In the genomic region with DNA sequence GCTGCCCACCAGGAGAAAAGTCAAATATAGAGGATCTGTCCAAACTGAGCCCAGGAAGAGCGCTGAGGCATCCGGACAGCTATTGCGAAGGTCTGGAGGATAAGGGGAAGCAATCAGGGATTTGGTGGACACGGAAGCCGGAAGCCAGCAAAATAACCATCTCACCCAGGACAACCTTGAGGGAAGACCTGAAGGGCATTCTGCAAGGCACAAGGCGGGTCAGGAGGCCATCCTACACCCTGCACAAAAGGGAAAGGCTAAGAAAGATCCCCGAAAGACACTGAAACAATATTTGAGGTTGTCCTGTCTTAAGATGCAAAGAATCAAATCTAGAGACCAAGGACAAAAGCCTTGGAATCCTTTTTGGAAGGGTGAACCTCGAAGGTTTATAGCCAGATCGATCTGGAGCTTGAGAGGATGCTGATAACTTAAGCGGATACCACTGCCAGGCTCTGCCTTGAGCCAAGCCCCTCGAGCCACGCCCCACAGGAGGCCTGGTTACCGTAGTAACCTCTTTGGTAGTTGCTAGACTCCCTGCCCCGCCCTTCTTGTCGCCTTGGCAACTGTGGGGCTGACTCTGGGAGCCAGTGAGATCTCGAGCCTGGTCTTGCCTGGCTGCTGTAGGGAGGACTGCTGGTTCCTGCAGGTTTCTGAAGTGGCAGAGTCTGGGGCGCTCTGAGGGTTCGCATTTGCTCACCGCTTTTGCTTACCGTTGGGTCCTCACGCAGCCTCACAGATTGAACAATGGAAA, we compare ENCODE assay signal across 8 mouse cellular contexts. TPM values are rescaled to one million over a fixed set of nuclear protein-coding genes. Genes with fewer than 3 reads are reported as not detected.
DNase-seq lines count a peak whose midpoint lies in the region; ATAC-seq and TF ChIP-seq lines count a peak whose summit lies in the region.

No protein-coding gene starts in this region.

- no peak overlapping the region for H3K27ac ChIP-seq in heart, adult 2 months
- H3K27ac ChIP-seq in limb, embryonic 13.5 days: no peak overlapping the region
- H3K27ac ChIP-seq in midbrain, embryonic 16.5 days (ENCODE audit: low read length): peak overlapping the region; percentile 81

- no peaks in the 10 kb centered on the region for H3K4me1 ChIP-seq in heart, adult 2 months (ENCODE audit: control insufficient read depth, insufficient read depth, low read length)
- H3K4me1 ChIP-seq in limb, embryonic 13.5 days: peaks cover 10% of the 10 kb centered on the region
- peaks cover 15% of the 10 kb centered on the region for H3K4me1 ChIP-seq in midbrain, embryonic 16.5 days (ENCODE audit: control insufficient read depth, insufficient read depth, low read length)

- H3K9me3 ChIP-seq in limb, embryonic 13.5 days: no peaks in the 10 kb centered on the region
- no peaks in the 10 kb centered on the region for H3K9me3 ChIP-seq in midbrain, embryonic 16.5 days (replicated peaks; ENCODE audit: control insufficient read depth, low read length, poor library complexity, severe bottlenecking)

- peaks cover 3% of the 10 kb centered on the region for H3K27me3 ChIP-seq in heart, adult 2 months (ENCODE audit: control insufficient read depth, insufficient read depth, low read length)
- 0 out of 2 replicates have a peak, but pooled peaks cover 4% of the 10 kb centered on the region for H3K27me3 ChIP-seq in limb, embryonic 13.5 days
- no peaks in the 10 kb centered on the region for H3K27me3 ChIP-seq in midbrain, embryonic 16.5 days (ENCODE audit: control insufficient read depth, insufficient read depth, low read depth, low read length)

- peak overlapping the region; percentile 66 for H3K4me2 ChIP-seq in limb, embryonic 13.5 days (replicated peaks)
- peak overlapping the region; percentile 77 for H3K4me2 ChIP-seq in midbrain, embryonic 16.5 days (ENCODE audit: low read length)

- H3K9ac ChIP-seq in heart, adult 2 months (ENCODE audit: low read depth, low read length): no peak overlapping the region
- peak overlapping the region; percentile 59 for H3K9ac ChIP-seq in limb, embryonic 13.5 days
- H3K9ac ChIP-seq in midbrain, embryonic 16.5 days (ENCODE audit: low read depth, low read length): peak overlapping the region; percentile 66

- no peaks in the 10 kb centered on the region for H3K36me3 ChIP-seq in heart, adult 2 months (ENCODE audit: control insufficient read depth, insufficient read depth, low read length)
- H3K36me3 ChIP-seq in limb, embryonic 13.5 days: no peaks in the 10 kb centered on the region
- H3K36me3 ChIP-seq in midbrain, embryonic 16.5 days (ENCODE audit: control insufficient read depth, insufficient read depth, low read length): no peaks in the 10 kb centered on the region

- intact Hi-C loops in heart, adult 2 months (cut with DNase I): no loop called here

- ATAC-seq in limb, embryonic 13.5 days (ENCODE audit: low FRiP score, low read depth): peak; percentile 100
- ATAC-seq in midbrain, embryonic 16.5 days: peak; percentile 100

- WGBS in heart, adult 2 months: 32% methylated on average over 21 of the region's 21 CpGs
- 28% methylated on average over 21 of the region's 21 CpGs for WGBS in limb, embryonic 13.5 days
- 19% methylated on average over 21 of the region's 21 CpGs for WGBS in midbrain, embryonic 16.5 days

- peak; percentile 69 for DNase-seq in urinary bladder, postnatal 14 days (ENCODE audit: low spot score)
- DNase-seq in urinary bladder, adult 2 months (ENCODE audit: low spot score): no peak
- peak; percentile 98 for DNase-seq in embryo, embryonic 10 days (ENCODE audit: low spot score)
- peak; percentile 39 to 56 for DNase-seq in heart, adult 2 months
- DNase-seq in kidney, adult 8-10 months: peak; percentile 54 to 56
- peak; percentile 85 for DNase-seq in testis, postnatal 14 days (ENCODE audit: low spot score)

- H3K4me3 ChIP-seq in heart, adult 2 months: peak overlapping the region; percentile 11; the same call in 1 of the 2 replicates
- peak overlapping the region; percentile 38 for H3K4me3 ChIP-seq in limb, embryonic 13.5 days
- peak overlapping the region; percentile 36 for H3K4me3 ChIP-seq in midbrain, embryonic 16.5 days (ENCODE audit: low read depth, low read length)

- no peak for TF ChIP-seq POLR2A in heart, adult 2 months (IDR thresholded peaks at IDR 0.05; ENCODE audit: insufficient read depth, low read depth, low read length)

- TF ChIP-seq EP300 in heart, adult 2 months (IDR thresholded peaks at IDR 0.05; ENCODE audit: insufficient read depth, low read depth, low read length): no peak

- TF ChIP-seq CTCF in heart, adult 2 months (IDR thresholded peaks at IDR 0.05): no peak

- no peaks in the 10 kb centered on the region for H3K79me2 ChIP-seq in heart, adult 2 months (replicated peaks; ENCODE audit: control insufficient read depth, insufficient read depth, low read length)

RNA-seq across cellular contexts. Expression of a gene that starts 13.1 kb away (rescaled TPM):
- polyA plus RNA-seq in urinary bladder, adult 2 months (2012; rRNA removed): 3.3 and 5.0 TPM in 2 replicates
- total RNA-seq in heart, adult 2 months (2021): 1 to 10 TPM; 1.2 to 2.0 TPM
- 1.4 and 1.8 TPM in 2 replicates for polyA plus RNA-seq in heart, adult 2 months (2012; rRNA removed)
- 18.3 and 19.2 TPM in 2 replicates for polyA plus RNA-seq in limb, embryonic 13.5 days (2015; fragmentation: Nextera tagmentation; extraction: Ambion mirVana)
- 514 and 519 TPM in 2 replicates for polyA plus RNA-seq in midbrain, embryonic 16.5 days (2015; fragmentation: Nextera tagmentation; extraction: Ambion mirVana)

RNA-seq across cellular contexts. Expression of a gene that starts 20.2 kb away (rescaled TPM):
- polyA plus RNA-seq in urinary bladder, adult 2 months (2012; rRNA removed): not detected in 2 replicates
- total RNA-seq in heart, adult 2 months (2021): not detected
- polyA plus RNA-seq in heart, adult 2 months (2012; rRNA removed): 0.23 TPM in 1 of 2 replicates, not detected in the other
- not detected in 2 replicates for polyA plus RNA-seq in limb, embryonic 13.5 days (2015; fragmentation: Nextera tagmentation; extraction: Ambion mirVana)
- not detected in 2 replicates for polyA plus RNA-seq in midbrain, embryonic 16.5 days (2015; fragmentation: Nextera tagmentation; extraction: Ambion mirVana)

RNA-seq across cellular contexts. Expression of a gene that starts 45.9 kb away (rescaled TPM):
- 0.03 and 0.07 TPM in 2 replicates for polyA plus RNA-seq in urinary bladder, adult 2 months (2012; rRNA removed)
- not detected for total RNA-seq in heart, adult 2 months (2021)
- 0.82 TPM in 1 of 2 replicates, not detected in the other for polyA plus RNA-seq in heart, adult 2 months (2012; rRNA removed)
- polyA plus RNA-seq in limb, embryonic 13.5 days (2015; fragmentation: Nextera tagmentation; extraction: Ambion mirVana): 0.94 and 1.1 TPM in 2 replicates
- polyA plus RNA-seq in midbrain, embryonic 16.5 days (2015; fragmentation: Nextera tagmentation; extraction: Ambion mirVana): 0.11 TPM in 1 of 2 replicates, not detected in the other

RNA-seq across cellular contexts. Expression of a gene that starts 53.6 kb away (rescaled TPM):
- polyA plus RNA-seq in urinary bladder, adult 2 months (2012; rRNA removed): 0.09 and 0.10 TPM in 2 replicates
- under 1 TPM in 1 of 2 experiments, not detected in 1; 0.09 TPM for total RNA-seq in heart, adult 2 months (2021)
- polyA plus RNA-seq in heart, adult 2 months (2012; rRNA removed): 0.20 and 0.35 TPM in 2 replicates
- 0.31 and 0.32 TPM in 2 replicates for polyA plus RNA-seq in limb, embryonic 13.5 days (2015; fragmentation: Nextera tagmentation; extraction: Ambion mirVana)
- polyA plus RNA-seq in midbrain, embryonic 16.5 days (2015; fragmentation: Nextera tagmentation; extraction: Ambion mirVana): 0.51 and 0.74 TPM in 2 replicates

Comparison
In these comparisons a context has a peak if more than half of its experiments do, and no peak if none do; other contexts are left out.
1. RNA of a gene that starts 13.1 kb away (polyA plus RNA-seq): 514 to 519 TPM in midbrain, embryonic 16.5 days; 18.3 to 19.2 TPM in limb, embryonic 13.5 days, 3.3 to 5.0 TPM in urinary bladder, adult 2 months and 1.4 to 1.8 TPM in heart, adult 2 months; every median in the first group is over 10 times any median in the second.
2. Peak in every context shown above with its lines, with median percentiles within 50 percentile points of each other: H3K4me3 ChIP-seq.